Mouse (Mus musculus): Measurements from ENCODE around the gene Palm2. TPM values are rescaled to one million over a fixed set of nuclear protein-coding genes. Genes with fewer than 3 reads are reported as not detected.
"Not testable (repeated sequence)": the region's sequence is repeated elsewhere in the genome, so short reads cannot be mapped to it uniquely, and the experiment has no call there.

The Palm2 gene
- polyA plus RNA-seq (2015; fragmentation: Nextera tagmentation; extraction: Ambion mirVana) = 14.0 and 20.2 TPM in 2 replicates

DNA sequence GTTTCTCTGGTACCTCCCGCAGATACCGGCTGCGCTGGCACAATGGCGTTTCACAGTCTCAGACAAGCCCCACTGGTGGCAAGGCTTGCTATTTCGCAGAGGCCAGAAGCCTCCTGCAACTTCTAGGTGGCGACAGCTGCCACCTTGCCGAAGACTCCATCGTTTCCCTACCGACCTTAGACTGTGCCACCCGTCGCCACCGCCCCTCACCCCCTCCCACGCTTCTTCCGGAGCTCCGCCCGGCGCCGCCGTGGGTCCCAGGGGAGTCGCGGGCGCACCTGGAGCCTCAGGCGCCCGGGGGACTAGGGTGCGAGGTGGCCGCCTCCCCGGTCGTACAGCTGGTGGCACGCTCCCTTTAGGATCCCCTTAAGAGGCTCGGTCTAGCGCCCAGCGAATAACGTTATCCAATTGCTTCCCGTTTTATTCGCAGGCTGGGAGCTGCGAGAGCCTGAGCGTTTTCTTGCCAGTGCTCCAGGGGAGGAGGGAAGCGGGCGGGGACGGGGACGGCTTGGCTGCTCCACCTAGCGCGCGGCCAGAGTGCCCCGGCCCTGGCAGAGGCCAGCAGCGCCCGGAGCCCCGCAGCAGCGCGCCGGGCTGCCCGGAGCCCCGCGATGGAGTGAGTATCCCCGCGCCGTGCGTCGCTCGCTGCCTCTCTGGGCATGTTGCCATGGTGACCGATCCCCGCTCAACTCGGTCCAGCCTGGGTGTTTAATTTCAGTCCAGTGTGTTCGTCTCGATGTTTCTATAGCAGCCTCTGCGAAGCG lies at the start of gene Palm2:
Gene Palm2, plus strand, starts transcription at position 307 of the 764 bp plus-strand sequence.
- ATAC-seq (replicated peaks; ENCODE audit: insufficient number of reproducible peaks, insufficient read depth, low FRiP score, low read depth) = peak; percentile 79
- H3K27ac ChIP-seq = no peak within 1 kb of the TSS
- peaks cover 42% of the 10 kb centered on the region for H3K27me3 ChIP-seq
- H3K4me1 ChIP-seq (replicated peaks) = peaks cover 13% of the 10 kb centered on the region
- no peaks in the 10 kb centered on the region for H3K9me3 ChIP-seq (replicated peaks)
- peak within 1 kb of the TSS; percentile 53 for H3K9ac ChIP-seq
- peak within 1 kb of the TSS; percentile 99 for H3K4me2 ChIP-seq
- H3K4me3 ChIP-seq = peak within 1 kb of the TSS; percentile 66
- under 1% methylated on average over 67 of the region's 67 CpGs for WGBS
- no peaks in the 10 kb centered on the region for H3K36me3 ChIP-seq

DNA sequence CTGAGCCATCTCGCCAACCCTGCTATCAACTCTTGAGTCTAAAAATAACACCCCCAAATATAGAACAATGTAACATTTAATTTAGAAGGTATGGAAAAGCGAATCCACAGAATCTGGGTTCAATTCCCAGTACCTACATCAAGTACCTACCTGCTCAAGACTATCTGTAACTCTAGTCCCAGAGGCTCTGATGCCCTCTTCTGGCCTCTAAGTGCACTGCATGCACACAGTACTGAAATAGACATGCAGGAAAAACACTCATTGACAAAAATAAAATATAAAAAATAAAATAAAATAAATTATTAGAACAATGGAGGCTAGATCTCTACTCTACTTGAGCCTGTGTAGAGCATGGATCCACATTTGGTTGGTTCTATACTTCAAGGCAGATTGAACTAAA lies 49.7 kb upstream of the Palm2 start:
- H3K4me2 ChIP-seq = no peak overlapping the region
- 68% methylated on average over 2 of the region's 2 CpGs for WGBS
- no peak overlapping the region for H3K27ac ChIP-seq
- no peaks in the 10 kb centered on the region for H3K36me3 ChIP-seq
- no peak overlapping the region for H3K4me3 ChIP-seq
- no peaks in the 10 kb centered on the region for H3K27me3 ChIP-seq
- ATAC-seq (replicated peaks; ENCODE audit: insufficient number of reproducible peaks, insufficient read depth, low FRiP score, low read depth) = no peak
- no peak overlapping the region for H3K9ac ChIP-seq
- no peaks in the 10 kb centered on the region for H3K9me3 ChIP-seq (replicated peaks)
- H3K4me1 ChIP-seq (replicated peaks) = no peaks in the 10 kb centered on the region

DNA sequence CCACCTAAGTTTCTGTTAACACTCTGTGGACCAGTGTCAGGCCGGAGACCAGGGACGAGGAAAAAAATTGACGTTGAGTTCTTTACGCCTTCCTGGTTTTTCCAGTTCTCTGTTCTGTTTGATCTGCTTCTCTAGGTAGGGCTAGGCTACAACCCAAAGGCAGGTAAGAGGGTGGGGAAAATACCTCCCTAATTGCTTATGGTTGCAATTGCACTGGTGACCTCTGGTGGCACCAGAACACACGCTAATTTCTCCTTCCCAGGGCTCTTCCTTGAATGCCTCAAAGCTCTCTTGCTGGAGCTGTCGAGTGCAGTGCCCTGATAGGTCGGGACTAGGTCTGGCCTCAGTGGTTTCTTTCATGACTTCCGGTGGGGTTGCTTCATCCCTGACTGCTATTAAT lies 42.9 kb upstream of the Palm2 start:
- H3K27ac ChIP-seq = no peak overlapping the region
- ATAC-seq (replicated peaks; ENCODE audit: insufficient number of reproducible peaks, insufficient read depth, low FRiP score, low read depth) = no peak
- no peaks in the 10 kb centered on the region for H3K36me3 ChIP-seq
- H3K9ac ChIP-seq = no peak overlapping the region
- no peaks in the 10 kb centered on the region for H3K27me3 ChIP-seq
- no peak overlapping the region for H3K4me3 ChIP-seq
- H3K4me2 ChIP-seq = no peak overlapping the region
- H3K4me1 ChIP-seq (replicated peaks) = no peaks in the 10 kb centered on the region
- H3K9me3 ChIP-seq (replicated peaks) = no peaks in the 10 kb centered on the region
- WGBS = 47% methylated on average over 8 of the region's 8 CpGs

DNA sequence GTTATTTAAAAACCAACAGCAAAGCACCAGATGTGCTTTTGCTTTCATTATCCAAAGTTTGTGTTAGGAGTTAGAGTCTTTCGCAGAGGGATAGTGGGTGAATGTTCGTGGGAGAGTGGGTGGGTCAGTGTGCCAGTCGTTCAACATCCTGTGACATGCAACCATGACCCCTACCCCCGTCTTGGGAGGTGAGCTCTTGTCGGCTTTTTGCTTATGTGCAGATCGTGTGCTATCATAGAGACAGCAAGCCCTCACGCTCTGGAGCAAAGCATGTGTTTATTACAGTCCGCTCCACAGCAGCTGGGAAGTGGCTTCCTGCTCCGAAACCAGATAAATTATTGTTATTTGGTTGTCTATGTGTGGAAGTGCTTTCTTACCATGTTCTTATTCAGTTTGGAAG lies 37.6 kb upstream of the Palm2 start:
- H3K4me1 ChIP-seq (replicated peaks) = no peaks in the 10 kb centered on the region
- no peaks in the 10 kb centered on the region for H3K9me3 ChIP-seq (replicated peaks)
- no peak overlapping the region for H3K4me2 ChIP-seq
- H3K27me3 ChIP-seq = no peaks in the 10 kb centered on the region
- WGBS = 62% methylated on average over 9 of the region's 9 CpGs
- no peaks in the 10 kb centered on the region for H3K36me3 ChIP-seq
- H3K27ac ChIP-seq = no peak overlapping the region
- no peak overlapping the region for H3K9ac ChIP-seq
- no peak overlapping the region for H3K4me3 ChIP-seq
- ATAC-seq (replicated peaks; ENCODE audit: insufficient number of reproducible peaks, insufficient read depth, low FRiP score, low read depth) = no peak

DNA sequence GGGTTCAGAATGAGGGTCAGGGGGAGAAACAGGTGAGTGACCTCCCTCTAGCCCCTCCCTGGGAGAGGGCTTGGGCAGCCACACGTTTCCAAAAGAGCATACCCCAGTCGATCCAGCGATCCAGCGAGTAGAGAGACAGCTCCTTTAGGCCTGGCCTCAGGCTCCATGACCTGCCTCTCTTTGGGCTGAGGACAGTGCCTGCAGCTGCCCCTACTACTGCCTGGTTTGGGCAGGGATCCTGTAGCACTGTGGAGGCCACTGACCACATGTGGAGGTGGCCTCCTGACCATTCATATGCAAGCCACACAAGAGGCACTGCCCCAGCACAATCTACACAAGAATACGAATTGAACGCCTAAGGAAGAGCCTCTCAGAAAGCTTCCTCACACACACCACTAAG lies 21.7 kb upstream of the Palm2 start:
- H3K27me3 ChIP-seq; H3K9me3 ChIP-seq (replicated peaks); ATAC-seq (replicated peaks; ENCODE audit: insufficient number of reproducible peaks, insufficient read depth, low FRiP score, low read depth); H3K4me2 ChIP-seq; H3K9ac ChIP-seq; H3K36me3 ChIP-seq; H3K4me3 ChIP-seq; H3K27ac ChIP-seq; H3K4me1 ChIP-seq (replicated peaks): not testable (repeated sequence)
- WGBS = 44% methylated on average over 6 of the region's 6 CpGs

DNA sequence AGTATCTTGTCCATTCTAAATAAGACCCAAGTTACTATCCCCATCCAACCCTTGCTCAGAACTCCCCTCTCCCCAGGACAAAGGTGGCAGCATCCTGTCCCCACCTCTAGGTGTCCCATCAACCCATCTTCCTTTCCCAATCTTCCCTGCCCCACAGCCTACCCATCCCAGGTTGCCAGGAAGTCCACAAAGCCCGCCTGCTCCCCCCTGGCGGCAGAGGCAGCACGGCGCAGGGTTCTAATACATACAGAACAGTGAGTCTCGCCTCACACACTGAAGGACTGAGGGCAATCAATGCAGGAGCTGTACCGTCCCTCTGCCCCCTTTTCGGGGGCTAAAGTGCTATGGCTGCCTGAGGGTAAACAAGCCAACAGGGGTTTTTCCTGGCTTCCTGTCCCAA lies 21.0 kb upstream of the Palm2 start:
- no peaks in the 10 kb centered on the region for H3K4me1 ChIP-seq (replicated peaks)
- no peak overlapping the region for H3K4me2 ChIP-seq
- no peak overlapping the region for H3K9ac ChIP-seq
- no peaks in the 10 kb centered on the region for H3K27me3 ChIP-seq
- H3K27ac ChIP-seq = no peak overlapping the region
- H3K9me3 ChIP-seq (replicated peaks) = no peaks in the 10 kb centered on the region
- no peak for ATAC-seq (replicated peaks; ENCODE audit: insufficient number of reproducible peaks, insufficient read depth, low FRiP score, low read depth)
- no peaks in the 10 kb centered on the region for H3K36me3 ChIP-seq
- H3K4me3 ChIP-seq = no peak overlapping the region
- 50% methylated on average over 7 of the region's 7 CpGs for WGBS

DNA sequence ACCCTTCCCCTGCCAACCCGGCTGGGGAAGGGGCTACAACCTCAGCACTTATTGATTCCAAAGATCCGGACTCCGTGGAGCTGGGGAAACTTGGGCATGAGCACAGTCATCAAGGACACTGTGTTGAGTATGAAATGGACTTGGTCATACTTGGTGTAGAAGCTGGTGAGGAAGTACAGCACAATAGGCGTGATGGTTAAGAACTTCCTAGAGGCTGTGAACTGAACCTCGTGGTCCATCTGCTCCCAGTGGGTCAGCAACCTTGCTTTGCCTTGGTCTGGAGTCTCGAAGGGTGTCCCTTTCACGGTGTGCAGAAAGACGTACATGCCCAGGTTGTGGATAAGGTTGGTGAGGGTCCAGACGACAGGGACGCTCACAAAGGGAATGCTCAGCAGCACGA lies 20.4 kb upstream of the Palm2 start:
- WGBS = 81% methylated on average over 11 of the region's 11 CpGs
- H3K9ac ChIP-seq; H3K4me2 ChIP-seq; H3K4me3 ChIP-seq; ATAC-seq (replicated peaks; ENCODE audit: insufficient number of reproducible peaks, insufficient read depth, low FRiP score, low read depth); H3K4me1 ChIP-seq (replicated peaks); H3K27me3 ChIP-seq; H3K27ac ChIP-seq; H3K36me3 ChIP-seq; H3K9me3 ChIP-seq (replicated peaks): not testable (repeated sequence)

DNA sequence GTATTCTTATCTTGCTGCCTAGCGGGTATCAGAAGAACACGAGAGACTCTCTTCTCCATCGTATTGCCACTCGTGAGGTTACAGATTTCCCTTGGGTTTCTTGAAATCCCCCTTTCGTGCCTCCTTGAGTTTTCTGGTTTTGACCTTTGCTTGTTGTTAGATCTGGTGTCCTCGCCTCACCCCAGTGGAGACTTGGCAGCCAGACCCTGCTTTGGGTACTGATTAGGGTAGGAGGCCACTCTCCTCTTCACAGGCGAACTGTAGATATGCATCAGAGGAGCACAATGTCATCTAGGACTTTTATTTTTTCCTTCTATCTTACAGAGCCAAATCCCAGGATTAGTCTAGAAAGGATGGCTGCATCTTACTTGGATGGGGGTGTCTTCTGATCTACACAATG lies 10.0 kb upstream of the Palm2 start:
- H3K9ac ChIP-seq = no peak overlapping the region
- no peak overlapping the region for H3K27ac ChIP-seq
- 71% methylated on average over 7 of the region's 7 CpGs for WGBS
- no peak overlapping the region for H3K4me2 ChIP-seq
- H3K36me3 ChIP-seq = no peaks in the 10 kb centered on the region
- no peaks in the 10 kb centered on the region for H3K27me3 ChIP-seq
- ATAC-seq (replicated peaks; ENCODE audit: insufficient number of reproducible peaks, insufficient read depth, low FRiP score, low read depth) = no peak
- no peaks in the 10 kb centered on the region for H3K4me1 ChIP-seq (replicated peaks)
- no peaks in the 10 kb centered on the region for H3K9me3 ChIP-seq (replicated peaks)
- H3K4me3 ChIP-seq = no peak overlapping the region

DNA sequence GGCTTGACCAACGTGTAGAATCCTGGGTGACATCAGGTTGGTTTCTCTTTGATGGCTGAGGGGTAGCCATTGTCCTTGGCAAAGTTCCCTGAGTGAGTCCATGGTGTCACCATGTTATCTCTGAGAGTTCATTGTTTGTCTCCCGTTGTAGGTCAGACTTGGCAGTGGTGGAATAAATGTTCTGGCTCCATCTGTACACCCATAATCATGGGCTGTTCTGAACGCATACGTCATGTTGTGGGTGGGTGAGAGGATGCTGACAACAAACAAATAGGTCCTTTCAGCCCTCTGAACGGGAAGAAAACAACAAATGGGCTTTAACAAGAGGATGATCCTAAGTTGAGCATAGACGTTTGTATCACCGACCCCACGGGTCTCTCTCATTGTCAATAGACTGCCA lies 5.7 kb upstream of the Palm2 start:
- Histone ChIP-seq H3K27me3 (peaks cover 15% of the 10 kb centered on the region), H3K4me3 (no peak overlapping the region), H3K4me2 (no peak overlapping the region), H3K36me3 (no peaks in the 10 kb centered on the region), H3K9me3 (replicated peaks) (no peaks in the 10 kb centered on the region), H3K4me1 (replicated peaks) (no peaks in the 10 kb centered on the region), H3K9ac (no peak overlapping the region), H3K27ac (no peak overlapping the region)
- no peak for ATAC-seq (replicated peaks; ENCODE audit: insufficient number of reproducible peaks, insufficient read depth, low FRiP score, low read depth)
- 59% methylated on average over 8 of the region's 8 CpGs for WGBS

DNA sequence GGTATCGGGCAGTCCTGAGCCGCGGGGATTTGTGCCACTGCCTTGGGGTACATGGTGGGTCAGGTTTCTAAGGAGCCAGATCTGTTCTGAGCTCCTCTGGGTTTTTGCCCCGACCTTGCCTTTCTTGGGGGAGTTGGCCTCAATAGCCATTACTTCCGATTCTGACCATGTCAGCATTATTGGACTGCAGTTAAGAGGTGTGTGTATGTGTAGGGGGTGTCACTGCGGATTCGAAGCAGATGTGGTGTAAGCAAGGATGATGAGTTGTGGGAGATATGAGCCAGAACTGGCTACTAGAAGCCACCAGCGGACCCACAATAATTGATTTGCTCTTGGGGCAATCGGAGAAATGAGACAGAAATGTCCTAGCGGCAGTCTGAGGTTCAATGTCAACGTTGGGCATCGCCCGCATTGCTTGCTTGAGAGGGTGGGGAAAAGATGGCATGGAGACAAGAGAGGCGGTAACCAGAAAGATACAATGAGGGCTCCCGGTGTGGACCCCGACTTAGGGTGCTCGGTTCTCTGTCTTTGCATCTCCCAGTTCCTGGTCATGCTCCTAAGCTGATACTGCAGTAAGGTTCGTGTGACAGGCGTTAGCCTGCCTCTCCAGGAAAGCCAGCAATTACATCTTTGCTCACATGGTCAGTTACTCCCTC lies 786 bp downstream of the Palm2 start:
- WGBS = 16% methylated on average over 19 of the region's 19 CpGs
- H3K4me1 ChIP-seq (replicated peaks) = peaks cover 13% of the 10 kb centered on the region
- peak overlapping the region; percentile 53 for H3K9ac ChIP-seq
- no peak for ATAC-seq (replicated peaks; ENCODE audit: insufficient number of reproducible peaks, insufficient read depth, low FRiP score, low read depth)
- H3K4me2 ChIP-seq = peak overlapping the region; percentile 99
- no peak overlapping the region for H3K27ac ChIP-seq
- H3K4me3 ChIP-seq = peak overlapping the region; percentile 66
- H3K27me3 ChIP-seq = peaks cover 42% of the 10 kb centered on the region
- no peaks in the 10 kb centered on the region for H3K9me3 ChIP-seq (replicated peaks)
- H3K36me3 ChIP-seq = no peaks in the 10 kb centered on the region

DNA sequence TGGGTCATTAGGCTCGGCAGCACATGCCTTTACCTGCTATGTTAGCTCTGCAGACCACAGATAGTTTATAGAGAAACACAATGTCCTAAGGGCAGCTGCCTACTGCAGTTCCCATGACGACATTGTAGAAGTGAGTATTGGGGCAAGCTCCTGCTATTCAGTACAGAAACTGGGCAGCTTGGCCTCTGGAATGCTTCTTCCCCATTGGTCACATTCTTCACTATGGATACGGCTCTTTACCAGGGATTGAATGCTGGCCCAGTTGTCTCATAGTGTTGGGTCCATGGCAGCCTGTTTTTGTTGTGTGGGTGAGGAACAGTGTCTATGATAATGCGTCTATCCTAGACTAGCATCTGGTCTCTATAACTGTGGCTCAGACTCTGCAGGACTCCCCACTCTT lies 2.2 kb downstream of the Palm2 start:
- WGBS = 72% methylated on average over 4 of the region's 4 CpGs
- Histone ChIP-seq H3K27ac (no peak overlapping the region), H3K27me3 (peaks cover 42% of the 10 kb centered on the region), H3K4me3 (no peak overlapping the region), H3K4me2 (no peak overlapping the region), H3K36me3 (no peaks in the 10 kb centered on the region), H3K4me1 (replicated peaks) (peaks cover 13% of the 10 kb centered on the region), H3K9me3 (replicated peaks) (no peaks in the 10 kb centered on the region), H3K9ac (no peak overlapping the region)
- no peak for ATAC-seq (replicated peaks; ENCODE audit: insufficient number of reproducible peaks, insufficient read depth, low FRiP score, low read depth)

DNA sequence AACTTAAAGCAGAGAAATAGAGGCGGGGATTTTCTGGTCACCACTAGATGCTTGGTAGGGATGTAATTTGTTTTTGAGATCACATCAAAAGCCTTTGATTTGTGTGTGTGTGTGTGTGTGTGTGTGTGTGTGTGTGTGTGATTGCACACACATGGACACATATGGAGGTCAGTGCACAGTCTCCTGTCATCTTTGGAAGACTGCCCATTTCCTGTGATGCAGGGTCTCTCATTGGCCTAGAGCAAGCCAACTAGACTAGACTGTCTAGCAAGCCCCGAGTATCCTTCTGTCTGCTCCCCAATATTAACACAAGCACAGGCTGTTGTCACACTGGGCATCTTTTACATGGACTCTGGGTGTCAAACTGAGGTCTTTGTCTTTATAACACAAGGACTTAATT lies 12.0 kb downstream of the Palm2 start:
- H3K9me3 ChIP-seq (replicated peaks) = no peaks in the 10 kb centered on the region
- H3K4me2 ChIP-seq = no peak overlapping the region
- H3K36me3 ChIP-seq = no peaks in the 10 kb centered on the region
- WGBS = 63% methylated on average over 2 of the region's 2 CpGs
- H3K4me3 ChIP-seq = no peak overlapping the region
- H3K4me1 ChIP-seq (replicated peaks) = no peaks in the 10 kb centered on the region
- no peaks in the 10 kb centered on the region for H3K27me3 ChIP-seq
- no peak overlapping the region for H3K9ac ChIP-seq
- no peak for ATAC-seq (replicated peaks; ENCODE audit: insufficient number of reproducible peaks, insufficient read depth, low FRiP score, low read depth)
- no peak overlapping the region for H3K27ac ChIP-seq
